In genomic region chr11:5010205-5010604, GRCm38 (mm10) we compare ENCODE assay signal across 22 mouse cellular contexts. TPM values are rescaled to one million over a fixed set of nuclear protein-coding genes. Genes with fewer than 3 reads are reported as not detected.
DNase-seq lines count a peak whose midpoint lies in the region; ATAC-seq and TF ChIP-seq lines count a peak whose summit lies in the region.
"Had no signal": no experiment of that assay in that cellular context is flagged by ENCODE, and none has a peak within 500 bp of the region (broad histone marks: within the 10 kb centered on the region; RNA-seq: fewer than 3 reads in every experiment).

No protein-coding gene starts in this region.

- no peaks in the 10 kb centered on the region for H3K79me3 ChIP-seq in C2C12 (ENCODE audit: low read depth)

- WGBS in liver, embryonic 16.5 days (ENCODE audit: insufficient replicate concordance), result 50% methylated on average over 1 of the region's 1 CpGs

- no peaks in the 10 kb centered on the region for H3K9me3 ChIP-seq in erythroblast, embryonic 14.5 days (ENCODE audit: control insufficient read depth, low read length)
- no peaks in the 10 kb centered on the region for H3K9me3 ChIP-seq in liver, embryonic 16.5 days (replicated peaks; ENCODE audit: control insufficient read depth, low read length)
- H3K9me3 ChIP-seq: forebrain, embryonic 12.5 days; heart, embryonic 15.5 days; kidney, embryonic 15.5 days; limb, embryonic 13.5 days had no signal

- H3K4me1 ChIP-seq in erythroblast, embryonic 14.5 days (ENCODE audit: control insufficient read depth), result peaks cover 73% of the 10 kb centered on the region
- peaks cover 59% of the 10 kb centered on the region for H3K4me1 ChIP-seq in liver, embryonic 16.5 days (ENCODE audit: control insufficient read depth, low read depth, low read length)
- H3K4me1 ChIP-seq: forebrain, embryonic 12.5 days; heart, embryonic 15.5 days; kidney, embryonic 15.5 days had no signal

- H3K27ac ChIP-seq in liver, embryonic 16.5 days (ENCODE audit: low read length), result peak overlapping the region; percentile 95
- H3K27ac ChIP-seq: forebrain, embryonic 12.5 days; heart, adult 2 months; heart, embryonic 15.5 days; kidney, embryonic 15.5 days; limb, embryonic 13.5 days had no signal

- H3K79me2 ChIP-seq in C2C12 (ENCODE audit: control insufficient read depth, insufficient read depth), result no peaks in the 10 kb centered on the region

- peak overlapping the region; percentile 63 for H3K4me2 ChIP-seq in liver, embryonic 16.5 days (ENCODE audit: low read depth, low read length)
- H3K4me2 ChIP-seq: forebrain, embryonic 12.5 days; heart, embryonic 15.5 days; kidney, embryonic 15.5 days; limb, embryonic 13.5 days had no signal

- no peak overlapping the region for H3ac ChIP-seq in C2C12 (ENCODE audit: control insufficient read depth, insufficient read length, low read depth)

- peaks cover 26% of the 10 kb centered on the region for H3K36me3 ChIP-seq in C2C12 (ENCODE audit: control insufficient read depth, insufficient read depth)
- H3K36me3 ChIP-seq in erythroblast, embryonic 14.5 days (ENCODE audit: control insufficient read depth), result peaks cover 89% of the 10 kb centered on the region
- peaks cover 34% of the 10 kb centered on the region for H3K36me3 ChIP-seq in liver, embryonic 16.5 days (ENCODE audit: control insufficient read depth, insufficient read depth)

- no peaks in the 10 kb centered on the region for H3K27me3 ChIP-seq in C2C12 (ENCODE audit: control insufficient read depth, insufficient read depth, insufficient read length)
- no peaks in the 10 kb centered on the region for H3K27me3 ChIP-seq in erythroblast, embryonic 14.5 days (ENCODE audit: control insufficient read depth)
- no peaks in the 10 kb centered on the region for H3K27me3 ChIP-seq in liver, embryonic 16.5 days (ENCODE audit: control insufficient read depth, insufficient read depth, low read depth, low read length)
- H3K27me3 ChIP-seq: forebrain, embryonic 12.5 days; heart, embryonic 15.5 days; kidney, embryonic 15.5 days; limb, embryonic 13.5 days had no signal

- no peak overlapping the region for H3K4me3 ChIP-seq in C2C12 (ENCODE audit: insufficient read depth, poor library complexity, severe bottlenecking)
- H3K4me3 ChIP-seq in erythroblast, embryonic 14.5 days (replicated peaks), result peak overlapping the region; percentile 69
- H3K4me3 ChIP-seq in liver, embryonic 16.5 days (ENCODE audit: low read depth, low read length), result peak overlapping the region; percentile 55
- H3K4me3 ChIP-seq: forebrain, embryonic 12.5 days; heart, adult 2 months; heart, embryonic 15.5 days; kidney, embryonic 15.5 days; limb, embryonic 13.5 days had no signal

- DNase-seq in NIH3T3 (ENCODE audit: low read depth), result peak; percentile 57
- DNase-seq in adrenal gland, postnatal 14 days, result no peak
- DNase-seq in adrenal gland, adult 2 months, result no peak
- no peak for DNase-seq in cerebellum, adult 11 months
- DNase-seq: cerebellum, postnatal 14 days; embryo, embryonic 11 days; gastrocnemius, postnatal 25 days; heart, adult 2 months; lung, postnatal 10 days; right cerebral cortex, postnatal 14 days had no signal

- ATAC-seq in liver, embryonic 16.5 days (ENCODE audit: low read depth), result no peak
- ATAC-seq: hindbrain, embryonic 16.5 days; intestine, postnatal 0 days; midbrain, embryonic 16.5 days had no signal

- no peak for TF ChIP-seq CTCF in C2C12 (IDR thresholded peaks at IDR 0.05; ENCODE audit: control insufficient read depth, insufficient read depth, insufficient read length)

- peak overlapping the region; percentile 63 for H3K9ac ChIP-seq in liver, embryonic 16.5 days (ENCODE audit: low read depth, low read length)
- H3K9ac ChIP-seq: forebrain, embryonic 12.5 days; heart, embryonic 15.5 days; kidney, embryonic 15.5 days; limb, embryonic 13.5 days had no signal

TF ChIP-seq in C2C12, 6 proteins besides CTCF, POLR2A, EP300 and RAD21:
- no peak for TF ChIP-seq MYOG (IDR thresholded peaks at IDR 0.05; ENCODE audit: control insufficient read depth, extremely low read depth, insufficient read length)
- peak; percentile 53 for TF ChIP-seq USF1 (IDR thresholded peaks at IDR 0.05; ENCODE audit: low read depth)

RNA-seq across cellular contexts. Expression of gene Ap1b1, which starts 23.6 kb away (rescaled TPM):
- polyA plus RNA-seq in C2C12 (2012; fragmentation: generic; extraction: Trizol), result 40.9 TPM
- 17.5 and 18.7 TPM in 2 replicates for polyA plus RNA-seq in erythroblast, embryonic 14.5 days (2012)
- 78.9 and 81.7 TPM in 2 replicates for polyA plus RNA-seq in liver, embryonic 16.5 days (2015; fragmentation: Nextera tagmentation; extraction: Ambion mirVana)
- total RNA-seq in adrenal gland, postnatal 14 days (2021), result 59.5 and 77.4 TPM in 2 replicates
- 10 to 100 TPM; 59.0 to 78.0 TPM for total RNA-seq in adrenal gland, adult 2 months (2021)
- polyA plus RNA-seq in adrenal gland, adult 2 months (2012; rRNA removed), result 68.2 and 111 TPM in 2 replicates

RNA-seq across cellular contexts. Expression of gene Rasl10a, which starts 47.7 kb away (rescaled TPM):
- 1.0 TPM for polyA plus RNA-seq in C2C12 (2012; fragmentation: generic; extraction: Trizol)
- not detected in 2 replicates for polyA plus RNA-seq in erythroblast, embryonic 14.5 days (2012)
- polyA plus RNA-seq in liver, embryonic 16.5 days (2015; fragmentation: Nextera tagmentation; extraction: Ambion mirVana), result 0.27 and 0.36 TPM in 2 replicates
- 0.30 and 0.34 TPM in 2 replicates for total RNA-seq in adrenal gland, postnatal 14 days (2021)
- under 1 TPM; 0.35 to 0.52 TPM for total RNA-seq in adrenal gland, adult 2 months (2021)
- polyA plus RNA-seq in adrenal gland, adult 2 months (2012; rRNA removed), result 2.2 and 2.6 TPM in 2 replicates
- total RNA-seq: gastrocnemius, postnatal 25 days; hematopoietic stem cell, adult 5-6 weeks; megakaryocyte-erythroid progenitor cell, adult 5-6 weeks had no signal

RNA-seq across cellular contexts. Expression of gene Gas2l1, which starts 54.9 kb away (rescaled TPM):
- polyA plus RNA-seq in C2C12 (2012; fragmentation: generic; extraction: Trizol), result 104 TPM
- polyA plus RNA-seq in erythroblast, embryonic 14.5 days (2012), result 1.7 and 2.3 TPM in 2 replicates
- 8.4 and 9.4 TPM in 2 replicates for polyA plus RNA-seq in liver, embryonic 16.5 days (2015; fragmentation: Nextera tagmentation; extraction: Ambion mirVana)
- 34.5 and 35.0 TPM in 2 replicates for total RNA-seq in adrenal gland, postnatal 14 days (2021)
- total RNA-seq in adrenal gland, adult 2 months (2021), result 10 to 100 TPM; 42.6 to 58.4 TPM
- 108 and 131 TPM in 2 replicates for polyA plus RNA-seq in adrenal gland, adult 2 months (2012; rRNA removed)

Comparison
In these comparisons a context has a peak if more than half of its experiments do, and no peak if none do; other contexts are left out.
1. RNA of gene Gas2l1, which starts 54.9 kb away (polyA plus RNA-seq): 108 to 131 TPM in adrenal gland, adult 2 months and 104 TPM in C2C12 (single experiment); 8.4 to 9.4 TPM in liver, embryonic 16.5 days and 1.7 to 2.3 TPM in erythroblast, embryonic 14.5 days; every median in the first group is over 10 times any median in the second.